Mouse (Mus musculus) MEL (cell line): ENCODE data around the gene Rad9b. TPM values are rescaled to one million over a fixed set of nuclear protein-coding genes. Genes with fewer than 3 reads are reported as not detected.

Experiments
- DNase-seq: peaks from one replicate; pipeline ENCODE4 v3.0.0; 2011; ENCODE audit warnings: low read depth, low spot score
- H3K27ac ChIP-seq: 2 replicates; pipeline ENCODE4 v1.5.1; 2012; ENCODE audit warnings: low read depth, mild to moderate bottlenecking, control low read depth, low read length, moderate library complexity; ENCODE audit not compliant: control insufficient read depth
- H3K27me3 ChIP-seq, 2 experiments: fragments of 150-350 bp in 1 of 2; sonication (generic) in 1 of 2; 2 replicates each; pipeline ENCODE4 v1.6.1; 2012; ENCODE audit warnings: low read length in 2 of 2, mild to moderate bottlenecking in 2 of 2, improper control_type of control experiment in 1 of 2, moderate library complexity in 1 of 2; ENCODE audit not compliant: insufficient read depth in 2 of 2, control insufficient read depth in 1 of 2
- H3K36me3 ChIP-seq, 2 experiments: 2 replicates each; pipeline ENCODE4 v1.6.1; 2012 to 2014; ENCODE audit warnings: low read length in 2 of 2, improper control_type of control experiment in 1 of 2, inconsistent platforms in 1 of 2, mild to moderate bottlenecking in 1 of 2; ENCODE audit not compliant: insufficient read depth in 2 of 2, control insufficient read depth in 1 of 2
- H3K4me1 ChIP-seq, 2 experiments: fragments of 150-350 bp in 1 of 2; sonication (generic) in 1 of 2; 2 replicates each; pipeline ENCODE4 v1.6.1; 2012; ENCODE audit warnings: low read length in 2 of 2, improper control_type of control experiment in 1 of 2, mild to moderate bottlenecking in 1 of 2; ENCODE audit not compliant: insufficient read depth in 2 of 2, control insufficient read depth in 1 of 2
- H3K4me3 ChIP-seq, 2 experiments: fragments of 150-350 bp in 1 of 2; sonication (generic) in 1 of 2; 2 replicates each; pipeline ENCODE4 v1.5.1; 2012; ENCODE audit warnings: low read depth in 2 of 2, low read length in 2 of 2, mild to moderate bottlenecking in 2 of 2, moderate library complexity in 2 of 2, control low read depth in 1 of 2, improper control_type of control experiment in 1 of 2; ENCODE audit not compliant: control insufficient read depth in 1 of 2, insufficient read depth in 1 of 2
- H3K79me2 ChIP-seq: 2 replicates; pipeline ENCODE4 v1.6.1; 2012; ENCODE audit warnings: mild to moderate bottlenecking, low read length, moderate library complexity; ENCODE audit not compliant: control insufficient read depth, poor library complexity, insufficient read depth
- H3K9ac ChIP-seq: 2 replicates; pipeline ENCODE4 v1.6.1; 2012; ENCODE audit warnings: low read depth, mild to moderate bottlenecking, control low read depth, low read length, moderate library complexity; ENCODE audit not compliant: control insufficient read depth, poor library complexity, severe bottlenecking
- H3K9me3 ChIP-seq: fragments of 150-350 bp; sonication (generic); replicated peaks from 2 replicates; pipeline ENCODE4 v1.6.1; 2012; ENCODE audit warnings: mild to moderate bottlenecking, low read length, improper control_type of control experiment, moderate library complexity; ENCODE audit not compliant: insufficient read depth
- BHLHE40 ChIP-seq: IDR thresholded peaks from 2 replicates; pipeline ENCODE4 v1.6.1; 2012; ENCODE audit warnings: low read depth, mild to moderate bottlenecking, inconsistent platforms, low read length, improper control_type of control experiment, borderline replicate concordance
- CTCF ChIP-seq, 3 experiments: IDR thresholded peaks in 2 of 3; conservative IDR thresholded peaks in 1 of 3; 2 replicates each; pipeline ENCODE4 v1.5.1; 2011 to 2012; ENCODE audit warnings: low read length in 3 of 3, low read depth in 2 of 3, mild to moderate bottlenecking in 2 of 3, improper control_type of control experiment in 1 of 3, inconsistent platforms in 1 of 3, mixed read lengths in 1 of 3, moderate library complexity in 1 of 3; ENCODE audit not compliant: control insufficient read depth in 1 of 3, insufficient read depth in 1 of 3, poor library complexity in 1 of 3, severe bottlenecking in 1 of 3
- ELF1 ChIP-seq: IDR thresholded peaks from 2 replicates; pipeline ENCODE4 v1.6.1; 2014; ENCODE audit warnings: low read depth, mild to moderate bottlenecking, inconsistent platforms, low read length, improper control_type of control experiment, moderate library complexity
- ETS1 ChIP-seq: IDR thresholded peaks from 2 replicates; pipeline ENCODE4 v1.6.1; 2012; ENCODE audit warnings: low read depth, mild to moderate bottlenecking, inconsistent platforms, low read length, improper control_type of control experiment, moderate library complexity
- GATA1 ChIP-seq: IDR thresholded peaks from 2 replicates; pipeline ENCODE4 v1.6.1; 2011; ENCODE audit warnings: low read depth, low read length, improper control_type of control experiment
- MAFK ChIP-seq: IDR thresholded peaks from 2 replicates; pipeline ENCODE4 v1.6.1; 2011; ENCODE audit warnings: low read depth, mild to moderate bottlenecking, low read length, improper control_type of control experiment, borderline replicate concordance
- MAX ChIP-seq: IDR thresholded peaks from 2 replicates; pipeline ENCODE4 v1.6.1; 2011; ENCODE audit warnings: low read length, improper control_type of control experiment
- MEF2A ChIP-seq: IDR thresholded peaks from 2 replicates; pipeline ENCODE4 v1.6.1; 2014; ENCODE audit warnings: low read depth, mild to moderate bottlenecking, inconsistent platforms, low read length, improper control_type of control experiment; ENCODE audit not compliant: poor library complexity, insufficient replicate concordance, severe bottlenecking; ENCODE audit errors: extremely low read depth
- MYB ChIP-seq: IDR thresholded peaks from 2 replicates; pipeline ENCODE4 v1.6.1; 2011; ENCODE audit warnings: mild to moderate bottlenecking, low read depth, low read length, improper control_type of control experiment
- NELFE ChIP-seq: IDR thresholded peaks from 2 replicates; pipeline ENCODE4 v1.6.1; 2011; ENCODE audit warnings: low read depth, low read length, improper control_type of control experiment
- NRF1 ChIP-seq: IDR thresholded peaks from 2 replicates; pipeline ENCODE4 v1.6.1; 2014; ENCODE audit warnings: low read depth, mild to moderate bottlenecking, inconsistent platforms, low read length, improper control_type of control experiment, moderate library complexity; ENCODE audit not compliant: poor library complexity, insufficient read depth, severe bottlenecking
- POLR2AphosphoS2 ChIP-seq: IDR thresholded peaks from 2 replicates; pipeline ENCODE4 v1.6.1; 2011; ENCODE audit warnings: low read length, improper control_type of control experiment
- RCOR1 ChIP-seq: IDR thresholded peaks from 2 replicates; pipeline ENCODE4 v1.6.1; 2012; ENCODE audit warnings: low read depth, mild to moderate bottlenecking, inconsistent platforms, low read length, improper control_type of control experiment
- SMC3 ChIP-seq: IDR thresholded peaks from 2 replicates; pipeline ENCODE4 v1.6.1; 2011; ENCODE audit warnings: low read depth, low read length, improper control_type of control experiment
- TCF12 ChIP-seq: IDR thresholded peaks from 2 replicates; pipeline ENCODE4 v1.6.1; 2014; ENCODE audit warnings: low read depth, mild to moderate bottlenecking, inconsistent platforms, low read length, improper control_type of control experiment, moderate library complexity
- USF1 ChIP-seq: IDR thresholded peaks from 2 replicates; pipeline ENCODE4 v1.6.1; 2014; ENCODE audit warnings: low read depth, mild to moderate bottlenecking, inconsistent platforms, low read length, improper control_type of control experiment, moderate library complexity
- USF2 ChIP-seq, 2 experiments: IDR thresholded peaks; 2 replicates each; pipeline ENCODE4 v1.6.1; 2011 to 2012; ENCODE audit warnings: improper control_type of control experiment in 2 of 2, low read length in 2 of 2, borderline replicate concordance in 1 of 2, inconsistent platforms in 1 of 2, low read depth in 1 of 2, mild to moderate bottlenecking in 1 of 2; ENCODE audit not compliant: insufficient read depth in 1 of 2
- ZC3H11A ChIP-seq: IDR thresholded peaks from 2 replicates; pipeline ENCODE4 v1.6.1; 2012; ENCODE audit warnings: low read depth, mild to moderate bottlenecking, inconsistent platforms, low read length, improper control_type of control experiment
- ZMIZ1 ChIP-seq: IDR thresholded peaks from 2 replicates; pipeline ENCODE4 v1.6.1; 2012; ENCODE audit warnings: low read depth, mild to moderate bottlenecking, inconsistent platforms, low read length, improper control_type of control experiment, moderate library complexity
- ZNF384 ChIP-seq: IDR thresholded peaks from 2 replicates; pipeline ENCODE4 v1.6.1; 2012; ENCODE audit warnings: low read depth, mild to moderate bottlenecking, inconsistent platforms, low read length, improper control_type of control experiment
- polyA plus RNA-seq, 2 experiments: library from polyadenylated mRNA; stranded (reverse) in 1 of 2; unstranded in 1 of 2; fragments of >175 nt in 1 of 2; fragments of >200 nt in 1 of 2; gene quantifications; 2 replicates each; pipeline versions ENCODE4 v1.2.1 to v1.2.4; 2012; ENCODE audit warnings: low replicate concordance in 2 of 2, low read depth in 1 of 2; ENCODE audit not compliant: insufficient read length in 2 of 2, insufficient read depth in 1 of 2, missing spikeins in 1 of 2
- total RNA-seq: library from RNA; depleted of rRNA; stranded (reverse); fragments of 300-350 nt; gene quantifications from 2 replicates; pipeline ENCODE4 v1.2.3, GENCODE M21; 2012

Rad9b gene
- total and polyA plus RNA-seq, 3 experiments = 9.1 to 11.1 TPM; not detected in 1

- TF ChIP-seq MYB (no peak), ZMIZ1 (no peak), ELF1 (no peak), ZNF384 (peak; percentile 42; the same call in 1 of the 2 replicates), CTCF (IDR thresholded peaks at IDR 0.05 in 2 of 3, conservative IDR thresholded peaks at IDR 0.05 in 1 of 3; ENCODE audit: control insufficient read depth in 1 of 3, insufficient read depth in 1 of 3, low read depth in 2 of 3, low read length in 3 of 3, poor library complexity in 1 of 3, severe bottlenecking in 1 of 3) (no peak), POLR2AphosphoS2 (no peak), MEF2A (no peak), ETS1 (peak; percentile 74), USF1 (no peak), GATA1 (peak; percentile 75), TCF12 (0 out of 2 replicates have a peak, but pooled peaks have one; percentile 37), MAX (no peak), BHLHE40 (peak; percentile 23; the same call in 1 of the 2 replicates), RCOR1 (peak; percentile 92), SMC3 (no peak), NELFE (no peak), USF2 (IDR thresholded peaks at IDR 0.05; ENCODE audit: borderline replicate concordance in 1 of 2, insufficient read depth in 1 of 2, low read depth in 1 of 2, low read length in 2 of 2) (no peak)
Observed at GRCm38 (mm10) chr5:122280827-122281462, 73.1 kb downstream of the Rad9b start (continued).

- Histone ChIP-seq H3K4me1 (peaks cover 13 to 30% of the 10 kb centered on the region in 2 experiments), H3K27me3 (no peaks in the 10 kb centered on the region), H3K79me2 (peaks cover 12% of the 10 kb centered on the region), H3K9me3 (no peaks in the 10 kb centered on the region), H3K27ac (no peak overlapping the region), H3K36me3 (peaks cover 0 to 31% of the 10 kb centered on the region in 2 experiments; a peak in 2 of 4 replicates), H3K9ac (no peak overlapping the region), H3K4me3 (no peak overlapping the region)
- no peak for DNase-seq
- TF ChIP-seq POLR2AphosphoS2 = no peak
- no peak for TF ChIP-seq NELFE
- no peak for TF ChIP-seq ZC3H11A
- no peak for TF ChIP-seq MAFK
- no peak for TF ChIP-seq SMC3
- no peak for TF ChIP-seq ZNF384
- no peak for TF ChIP-seq RCOR1
- TF ChIP-seq NRF1 = no peak
Observed at GRCm38 (mm10) chr5:122280422-122280826, 73.6 kb downstream of the Rad9b start.
